Mouse (Mus musculus): ENCODE data around the gene Olfr54. TPM values are rescaled to one million over a fixed set of nuclear protein-coding genes. Genes with fewer than 3 reads are reported as not detected.
"Not testable (repeated sequence)": the region's sequence is repeated elsewhere in the genome, so short reads cannot be mapped to it uniquely, and the experiment has no call there.

Gene Olfr54
- polyA plus RNA-seq, 1 experiment: 0.16 TPM

GRCm38 (mm10) chr11:51011821-51012220, 2.2 kb upstream of the Olfr54 start:
- no peaks in the 10 kb centered on the region for H3K27me3 ChIP-seq (ENCODE audit: control insufficient read depth, insufficient read depth, low read length, poor library complexity, severe bottlenecking)
- TF ChIP-seq EP300 (IDR thresholded peaks at IDR 0.05; ENCODE audit: insufficient read depth, low read depth, low read length) (no peak), CTCF (IDR thresholded peaks at IDR 0.05; ENCODE audit: low read depth, low read length) (no peak), POLR2A (IDR thresholded peaks at IDR 0.05; ENCODE audit: insufficient read depth, low read length) (no peak)
- no peaks in the 10 kb centered on the region for H3K4me1 ChIP-seq (ENCODE audit: control insufficient read depth, insufficient read depth, low read length)
- H3K27ac ChIP-seq (ENCODE audit: insufficient read depth, low read length): no peak overlapping the region
- no peaks in the 10 kb centered on the region for H3K36me3 ChIP-seq (ENCODE audit: control insufficient read depth, insufficient read depth, low read length, poor library complexity, severe bottlenecking)
- no peak overlapping the region for H3K9ac ChIP-seq (ENCODE audit: low read depth, poor library complexity, severe bottlenecking)
- no peaks in the 10 kb centered on the region for H3K9me3 ChIP-seq (replicated peaks; ENCODE audit: control insufficient read depth, insufficient read depth, low read length, poor library complexity, severe bottlenecking)
- no peak overlapping the region for H3K4me3 ChIP-seq (ENCODE audit: low read depth, low read length)

GRCm38 (mm10) chr11:51016341-51016740, 2.3 kb downstream of the Olfr54 start:
- no peak overlapping the region for H3K27ac ChIP-seq (ENCODE audit: insufficient read depth, low read length)
- H3K36me3 ChIP-seq (ENCODE audit: control insufficient read depth, insufficient read depth, low read length, poor library complexity, severe bottlenecking): no peaks in the 10 kb centered on the region
- no peak overlapping the region for H3K9ac ChIP-seq (ENCODE audit: low read depth, poor library complexity, severe bottlenecking)
- H3K9me3 ChIP-seq (replicated peaks; ENCODE audit: control insufficient read depth, insufficient read depth, low read length, poor library complexity, severe bottlenecking): no peaks in the 10 kb centered on the region
- H3K4me1 ChIP-seq (ENCODE audit: control insufficient read depth, insufficient read depth, low read length): no peaks in the 10 kb centered on the region
- H3K4me3 ChIP-seq (ENCODE audit: low read depth, low read length): no peak overlapping the region
- no peaks in the 10 kb centered on the region for H3K27me3 ChIP-seq (ENCODE audit: control insufficient read depth, insufficient read depth, low read length, poor library complexity, severe bottlenecking)
- no peak for TF ChIP-seq CTCF (IDR thresholded peaks at IDR 0.05; ENCODE audit: low read depth, low read length)
- TF ChIP-seq POLR2A (IDR thresholded peaks at IDR 0.05; ENCODE audit: insufficient read depth, low read length): no peak
- TF ChIP-seq EP300 (IDR thresholded peaks at IDR 0.05; ENCODE audit: insufficient read depth, low read depth, low read length): no peak

- not testable (repeated sequence) for H3K9ac ChIP-seq (ENCODE audit: low read depth, poor library complexity, severe bottlenecking); H3K27ac ChIP-seq (ENCODE audit: insufficient read depth, low read length); H3K4me1 ChIP-seq (ENCODE audit: control insufficient read depth, insufficient read depth, low read length); H3K36me3 ChIP-seq (ENCODE audit: control insufficient read depth, insufficient read depth, low read length, poor library complexity, severe bottlenecking); H3K27me3 ChIP-seq (ENCODE audit: control insufficient read depth, insufficient read depth, low read length, poor library complexity, severe bottlenecking); H3K4me3 ChIP-seq (ENCODE audit: low read depth, low read length); H3K9me3 ChIP-seq (replicated peaks; ENCODE audit: control insufficient read depth, insufficient read depth, low read length, poor library complexity, severe bottlenecking)
Measured at GRCm38 (mm10) chr11:51026811-51027210, 12.8 kb downstream of the Olfr54 start.

GRCm38 (mm10) chr11:51029381-51029780, 15.3 kb downstream of the Olfr54 start:
- H3K9ac ChIP-seq (ENCODE audit: low read depth, poor library complexity, severe bottlenecking); H3K36me3 ChIP-seq (ENCODE audit: control insufficient read depth, insufficient read depth, low read length, poor library complexity, severe bottlenecking); H3K27ac ChIP-seq (ENCODE audit: insufficient read depth, low read length); H3K4me3 ChIP-seq (ENCODE audit: low read depth, low read length); H3K27me3 ChIP-seq (ENCODE audit: control insufficient read depth, insufficient read depth, low read length, poor library complexity, severe bottlenecking); H3K9me3 ChIP-seq (replicated peaks; ENCODE audit: control insufficient read depth, insufficient read depth, low read length, poor library complexity, severe bottlenecking); H3K4me1 ChIP-seq (ENCODE audit: control insufficient read depth, insufficient read depth, low read length): not testable (repeated sequence)

DNA sequence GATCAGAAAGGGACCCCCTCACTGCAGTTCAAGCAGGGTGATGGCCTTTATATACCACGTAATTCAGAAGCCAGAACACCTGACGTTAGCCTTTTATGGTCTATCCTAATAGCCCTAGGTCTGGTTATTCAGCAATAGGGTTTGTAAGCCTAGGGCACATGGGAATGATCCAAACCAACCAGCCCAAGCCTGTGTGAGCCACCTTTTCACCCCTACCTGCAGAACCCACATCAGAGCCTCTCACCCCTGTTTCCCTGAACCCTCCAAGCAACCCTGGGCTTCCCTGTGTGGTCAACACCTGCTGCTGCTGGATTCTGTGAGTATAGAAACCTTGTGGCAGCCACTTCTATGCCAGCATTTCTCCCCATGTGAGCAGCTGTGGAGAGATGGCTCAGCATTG, 16.2 kb downstream of the Olfr54 start:
- no peaks in the 10 kb centered on the region for H3K4me1 ChIP-seq (ENCODE audit: control insufficient read depth, insufficient read depth, low read length)
- H3K36me3 ChIP-seq (ENCODE audit: control insufficient read depth, insufficient read depth, low read length, poor library complexity, severe bottlenecking): no peaks in the 10 kb centered on the region
- H3K9me3 ChIP-seq (replicated peaks; ENCODE audit: control insufficient read depth, insufficient read depth, low read length, poor library complexity, severe bottlenecking): no peaks in the 10 kb centered on the region
- no peak overlapping the region for H3K27ac ChIP-seq (ENCODE audit: insufficient read depth, low read length)
- TF ChIP-seq CTCF (IDR thresholded peaks at IDR 0.05; ENCODE audit: low read depth, low read length) (no peak), POLR2A (IDR thresholded peaks at IDR 0.05; ENCODE audit: insufficient read depth, low read length) (no peak), EP300 (IDR thresholded peaks at IDR 0.05; ENCODE audit: insufficient read depth, low read depth, low read length) (no peak)
- H3K4me3 ChIP-seq (ENCODE audit: low read depth, low read length): no peak overlapping the region
- H3K9ac ChIP-seq (ENCODE audit: low read depth, poor library complexity, severe bottlenecking): no peak overlapping the region
- no peaks in the 10 kb centered on the region for H3K27me3 ChIP-seq (ENCODE audit: control insufficient read depth, insufficient read depth, low read length, poor library complexity, severe bottlenecking)

GRCm38 (mm10) chr11:51032851-51033250, 18.8 kb downstream of the Olfr54 start:
- TF ChIP-seq POLR2A (IDR thresholded peaks at IDR 0.05; ENCODE audit: insufficient read depth, low read length) (no peak), CTCF (IDR thresholded peaks at IDR 0.05; ENCODE audit: low read depth, low read length) (no peak), EP300 (IDR thresholded peaks at IDR 0.05; ENCODE audit: insufficient read depth, low read depth, low read length) (no peak)
- H3K4me1 ChIP-seq (ENCODE audit: control insufficient read depth, insufficient read depth, low read length): no peaks in the 10 kb centered on the region
- no peak overlapping the region for H3K27ac ChIP-seq (ENCODE audit: insufficient read depth, low read length)
- no peak overlapping the region for H3K4me3 ChIP-seq (ENCODE audit: low read depth, low read length)
- H3K36me3 ChIP-seq (ENCODE audit: control insufficient read depth, insufficient read depth, low read length, poor library complexity, severe bottlenecking): no peaks in the 10 kb centered on the region
- H3K9me3 ChIP-seq (replicated peaks; ENCODE audit: control insufficient read depth, insufficient read depth, low read length, poor library complexity, severe bottlenecking): no peaks in the 10 kb centered on the region
- no peak overlapping the region for H3K9ac ChIP-seq (ENCODE audit: low read depth, poor library complexity, severe bottlenecking)
- H3K27me3 ChIP-seq (ENCODE audit: control insufficient read depth, insufficient read depth, low read length, poor library complexity, severe bottlenecking): no peaks in the 10 kb centered on the region

DNA sequence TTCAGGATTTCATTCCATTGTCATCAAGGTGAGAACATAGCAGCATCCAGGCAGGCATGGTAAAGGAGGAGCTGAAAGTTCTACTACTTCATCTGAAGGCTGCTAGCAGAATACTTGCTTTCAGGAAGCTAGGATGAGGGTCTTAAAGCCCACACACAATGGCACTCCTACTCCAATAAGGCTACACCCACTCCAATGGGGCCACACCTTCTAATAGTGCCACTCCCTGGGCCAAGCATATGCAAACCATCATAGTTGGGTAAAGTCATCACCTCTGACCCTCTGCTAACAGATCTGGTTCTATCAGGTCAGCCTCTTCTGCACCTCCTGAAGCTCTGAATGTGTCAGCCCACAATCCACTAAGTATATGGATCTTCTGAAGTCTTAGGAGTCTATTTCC, 20.1 kb downstream of the Olfr54 start:
- not testable (repeated sequence) for H3K4me1 ChIP-seq (ENCODE audit: control insufficient read depth, insufficient read depth, low read length); H3K36me3 ChIP-seq (ENCODE audit: control insufficient read depth, insufficient read depth, low read length, poor library complexity, severe bottlenecking); H3K9ac ChIP-seq (ENCODE audit: low read depth, poor library complexity, severe bottlenecking); H3K9me3 ChIP-seq (replicated peaks; ENCODE audit: control insufficient read depth, insufficient read depth, low read length, poor library complexity, severe bottlenecking); H3K27me3 ChIP-seq (ENCODE audit: control insufficient read depth, insufficient read depth, low read length, poor library complexity, severe bottlenecking); H3K4me3 ChIP-seq (ENCODE audit: low read depth, low read length); H3K27ac ChIP-seq (ENCODE audit: insufficient read depth, low read length)
